Mouse (Mus musculus): ENCODE data around the gene Spsb2. TPM values are rescaled to one million over a fixed set of nuclear protein-coding genes. Genes with fewer than 3 reads are reported as not detected.
A peak's percentile ranks its signal among the peaks of the same experiment; 100 is the strongest.

The Spsb2 gene
- polyA plus RNA-seq, 1 experiment from 2014 or later = 5.7 TPM

DNA sequence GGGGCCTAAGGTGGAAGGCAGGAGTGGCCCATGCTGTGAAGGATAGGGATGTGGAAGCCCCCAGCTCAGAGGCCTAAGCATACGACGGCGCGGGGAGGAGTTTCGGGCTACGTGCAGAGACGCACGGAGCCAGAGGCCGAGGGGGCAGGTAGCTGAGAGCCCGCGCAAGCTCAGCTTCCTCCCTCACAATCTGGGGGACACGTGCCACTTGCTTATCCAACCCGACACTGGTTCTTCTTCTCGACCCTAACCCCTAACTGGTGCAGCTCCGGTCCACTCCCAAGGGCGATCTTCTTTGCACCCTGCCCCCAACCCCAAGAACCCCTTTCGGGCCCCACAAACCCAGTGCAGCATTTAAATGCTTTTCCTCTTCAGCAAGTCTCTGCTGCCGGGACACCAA is 5.0 kb downstream of the Spsb2 start:
- under 1% methylated on average over 18 of the region's 18 CpGs for WGBS
- H3K36me3 ChIP-seq (ENCODE audit: control insufficient read depth, insufficient read depth, low read length) = peaks cover 64% of the 10 kb centered on the region
- H3K4me3 ChIP-seq (ENCODE audit: control insufficient read depth in 1 of 2, insufficient read depth in 1 of 2, low read depth in 1 of 2, low read length in 2 of 2) = peak overlapping the region; percentile 59 to 90
- peaks cover 18 to 36% of the 10 kb centered on the region in 2 experiments for H3K4me1 ChIP-seq (ENCODE audit: control insufficient read depth in 2 of 2, insufficient read depth in 2 of 2, low read length in 2 of 2)
- no peaks in the 10 kb centered on the region for H3K27me3 ChIP-seq (ENCODE audit: control insufficient read depth, insufficient read depth, low read length)
- peak overlapping the region; percentile 99 for H3K9ac ChIP-seq (ENCODE audit: low read length)
- peak overlapping the region; percentile 95 to 99 for H3K27ac ChIP-seq (replicated peaks in 1 of 2; ENCODE audit: control insufficient read depth in 1 of 2, insufficient read depth in 1 of 2, low read depth in 2 of 2, low read length in 2 of 2)
- no peaks in the 10 kb centered on the region for H3K9me3 ChIP-seq (ENCODE audit: control insufficient read depth, low read length)
- H3K4me2 ChIP-seq (ENCODE audit: low read length) = peak overlapping the region; percentile 74
- peak; percentile 51 for ATAC-seq (ENCODE audit: insufficient number of reproducible peaks, insufficient read depth, low FRiP score, low read depth)

DNA sequence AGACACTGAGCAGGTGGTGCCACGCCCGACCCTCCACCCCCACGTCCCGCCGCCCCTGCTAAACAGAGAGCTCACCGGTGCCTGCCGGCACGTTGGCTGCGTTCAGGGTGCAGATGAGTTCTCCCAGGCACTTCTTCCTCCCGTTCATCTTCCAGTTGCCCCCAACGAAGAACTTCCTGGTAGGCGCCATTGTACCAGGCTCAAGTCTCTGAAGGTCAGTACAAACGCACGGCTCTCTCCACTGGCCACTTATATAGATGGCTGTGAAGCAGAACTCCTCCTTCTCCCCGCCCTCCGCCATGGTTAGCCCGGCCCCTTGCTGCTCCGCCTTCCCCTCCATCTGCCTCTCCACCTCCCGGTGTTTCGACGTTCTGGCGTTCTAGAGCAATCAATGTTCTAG is 5.5 kb downstream of the Spsb2 start, which contains the start of gene Tpi1:
Tpi1 (minus strand) TSS at position 364 of the 400 bp plus-strand sequence.
- WGBS = 0% methylated on average over 22 of the region's 22 CpGs
- Histone ChIP-seq H3K4me1 (ENCODE audit: control insufficient read depth in 2 of 2, insufficient read depth in 2 of 2, low read length in 2 of 2) (peaks cover 18 to 36% of the 10 kb centered on the region in 2 experiments), H3K9me3 (ENCODE audit: control insufficient read depth, low read length) (no peaks in the 10 kb centered on the region), H3K4me2 (ENCODE audit: low read length) (peak within 1 kb of the TSS; percentile 74), H3K9ac (ENCODE audit: low read length) (peak within 1 kb of the TSS; percentile 99), H3K36me3 (ENCODE audit: control insufficient read depth, insufficient read depth, low read length) (peaks cover 68% of the 10 kb centered on the region), H3K27ac (replicated peaks in 1 of 2; ENCODE audit: control insufficient read depth in 1 of 2, insufficient read depth in 1 of 2, low read depth in 2 of 2, low read length in 2 of 2) (peak within 1 kb of the TSS; percentile 95 to 99), H3K27me3 (ENCODE audit: control insufficient read depth, insufficient read depth, low read length) (no peaks in the 10 kb centered on the region), H3K4me3 (ENCODE audit: control insufficient read depth in 1 of 2, insufficient read depth in 1 of 2, low read depth in 1 of 2, low read length in 2 of 2) (peak within 1 kb of the TSS; percentile 59 to 90)
- peak; percentile 79 for ATAC-seq (ENCODE audit: insufficient number of reproducible peaks, insufficient read depth, low FRiP score, low read depth)

DNA sequence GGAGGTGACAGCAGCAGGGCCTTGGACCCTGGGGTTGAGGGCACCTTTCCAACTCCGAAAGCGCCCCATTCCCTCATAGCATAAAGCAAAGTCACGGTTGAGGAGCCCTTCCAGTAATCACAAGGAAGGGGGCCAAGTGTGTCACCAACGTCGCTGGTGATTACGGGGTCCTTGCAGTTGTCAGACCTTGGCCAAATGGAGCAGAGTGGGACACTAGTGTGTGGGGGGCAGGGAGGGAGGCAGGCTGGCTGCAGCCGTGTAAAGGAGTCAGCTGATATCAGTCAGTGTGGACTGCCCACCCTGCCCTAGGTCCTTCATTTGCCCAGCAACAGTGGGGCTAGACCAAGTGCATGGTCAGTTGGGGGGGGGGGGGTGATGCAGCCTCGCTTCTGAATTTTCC is 6.0 kb downstream of the Spsb2 start:
- H3K9me3 ChIP-seq (ENCODE audit: control insufficient read depth, low read length) = no peaks in the 10 kb centered on the region
- H3K27me3 ChIP-seq (ENCODE audit: control insufficient read depth, insufficient read depth, low read length) = no peaks in the 10 kb centered on the region
- no peak; the same call in 1 of the 2 replicates for ATAC-seq (ENCODE audit: insufficient number of reproducible peaks, insufficient read depth, low FRiP score, low read depth)
- H3K27ac ChIP-seq (replicated peaks in 1 of 2; ENCODE audit: control insufficient read depth in 1 of 2, insufficient read depth in 1 of 2, low read depth in 2 of 2, low read length in 2 of 2) = peak overlapping the region; percentile 10 to 99; a peak in 2 of 4 replicates
- H3K9ac ChIP-seq (ENCODE audit: low read length) = no peak overlapping the region
- H3K4me2 ChIP-seq (ENCODE audit: low read length) = peak overlapping the region; percentile 74
- H3K4me3 ChIP-seq (ENCODE audit: control insufficient read depth in 1 of 2, insufficient read depth in 1 of 2, low read depth in 1 of 2, low read length in 2 of 2) = peak overlapping the region; percentile 59 to 90
- 26% methylated on average over 7 of the region's 8 CpGs for WGBS
- peaks cover 18 to 36% of the 10 kb centered on the region in 2 experiments for H3K4me1 ChIP-seq (ENCODE audit: control insufficient read depth in 2 of 2, insufficient read depth in 2 of 2, low read length in 2 of 2)
- peaks cover 73% of the 10 kb centered on the region for H3K36me3 ChIP-seq (ENCODE audit: control insufficient read depth, insufficient read depth, low read length)

DNA sequence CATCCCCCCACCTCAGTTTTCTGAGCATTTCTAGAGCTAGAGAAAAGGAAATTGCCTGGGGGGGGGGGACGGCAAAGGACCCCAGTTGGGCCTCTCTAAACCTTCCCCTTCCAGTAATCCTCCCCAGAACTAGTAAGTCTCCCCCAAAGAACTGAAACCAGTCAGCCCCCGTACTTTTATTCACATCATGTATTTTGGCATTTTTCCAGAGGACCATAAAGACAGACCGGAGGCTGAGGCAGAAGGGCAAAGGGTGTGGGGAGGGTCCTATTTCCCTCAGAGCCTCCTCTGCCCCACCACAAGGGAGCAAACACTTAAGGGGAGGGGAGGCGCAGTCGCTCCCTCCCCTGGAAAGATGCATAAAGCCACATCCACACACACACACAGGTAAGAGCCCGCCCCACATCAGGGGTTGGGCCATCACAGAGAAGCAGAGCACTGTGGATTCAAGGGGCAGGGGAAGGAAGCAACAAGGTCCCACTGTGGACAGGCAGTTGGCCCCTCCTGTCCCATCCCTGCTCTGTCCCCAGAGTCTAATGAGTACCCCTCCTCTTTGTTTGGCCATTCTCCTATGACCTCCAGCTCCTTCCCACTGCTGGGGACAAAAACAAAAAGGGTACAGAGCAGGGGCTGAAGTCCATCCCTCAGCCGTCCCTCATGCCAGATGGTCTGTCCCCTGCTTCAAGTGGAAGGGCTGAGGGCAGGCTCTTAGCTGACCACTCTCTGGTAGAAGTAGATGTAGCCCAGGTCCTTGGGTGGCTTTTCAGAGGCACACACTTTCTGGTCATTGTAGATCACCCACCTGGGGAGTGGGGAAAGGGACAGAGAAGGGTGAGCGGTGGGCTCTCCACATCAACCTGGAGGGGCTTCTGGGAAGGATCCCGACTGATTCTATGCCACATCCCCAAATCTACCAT is 6.7 kb downstream of the Spsb2 start:
- Histone ChIP-seq H3K27me3 (ENCODE audit: control insufficient read depth, insufficient read depth, low read length) (no peaks in the 10 kb centered on the region), H3K4me2 (ENCODE audit: low read length) (peak overlapping the region; percentile 74; the same call in 1 of the 2 replicates), H3K4me3 (ENCODE audit: control insufficient read depth in 1 of 2, insufficient read depth in 1 of 2, low read depth in 1 of 2, low read length in 2 of 2) (no peak overlapping the region), H3K9ac (ENCODE audit: low read length) (no peak overlapping the region), H3K9me3 (ENCODE audit: control insufficient read depth, low read length) (no peaks in the 10 kb centered on the region), H3K4me1 (ENCODE audit: control insufficient read depth in 2 of 2, insufficient read depth in 2 of 2, low read length in 2 of 2) (peaks cover 13 to 30% of the 10 kb centered on the region in 2 experiments), H3K27ac (replicated peaks in 1 of 2; ENCODE audit: control insufficient read depth in 1 of 2, insufficient read depth in 1 of 2, low read depth in 2 of 2, low read length in 2 of 2) (no peak overlapping the region), H3K36me3 (ENCODE audit: control insufficient read depth, insufficient read depth, low read length) (peaks cover 77% of the 10 kb centered on the region)
- WGBS = 71% methylated on average over 9 of the region's 9 CpGs
- no peak for ATAC-seq (ENCODE audit: insufficient number of reproducible peaks, insufficient read depth, low FRiP score, low read depth)

DNA sequence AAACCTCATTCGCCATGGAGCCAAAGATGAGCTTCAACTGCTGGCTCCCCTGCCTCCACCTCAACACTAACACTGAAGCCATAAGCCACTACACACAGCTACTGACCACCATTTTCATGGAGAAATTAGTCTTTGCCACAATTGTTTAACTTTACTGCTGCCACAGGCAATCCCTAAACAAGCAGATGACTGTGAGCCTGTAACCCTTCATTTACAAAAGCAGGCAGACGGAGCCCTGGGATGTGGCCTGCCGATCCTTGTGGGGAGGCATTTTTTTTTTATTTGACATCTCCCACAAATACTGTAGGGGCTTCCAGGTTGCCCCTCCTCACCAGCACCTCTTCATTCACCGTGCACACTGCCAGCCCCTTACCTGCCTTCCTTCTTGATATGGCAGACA is 8.2 kb downstream of the Spsb2 start:
- no peak for ATAC-seq (ENCODE audit: insufficient number of reproducible peaks, insufficient read depth, low FRiP score, low read depth)
- peaks cover 77% of the 10 kb centered on the region for H3K36me3 ChIP-seq (ENCODE audit: control insufficient read depth, insufficient read depth, low read length)
- 93% methylated on average over 4 of the region's 4 CpGs for WGBS
- H3K9ac ChIP-seq (ENCODE audit: low read length) = no peak overlapping the region
- H3K4me1 ChIP-seq (ENCODE audit: control insufficient read depth in 2 of 2, insufficient read depth in 2 of 2, low read length in 2 of 2) = peaks cover 13 to 20% of the 10 kb centered on the region in 2 experiments
- no peak overlapping the region for H3K27ac ChIP-seq (replicated peaks in 1 of 2; ENCODE audit: control insufficient read depth in 1 of 2, insufficient read depth in 1 of 2, low read depth in 2 of 2, low read length in 2 of 2)
- H3K4me2 ChIP-seq (ENCODE audit: low read length) = no peak overlapping the region
- no peaks in the 10 kb centered on the region for H3K27me3 ChIP-seq (ENCODE audit: control insufficient read depth, insufficient read depth, low read length)
- no peak overlapping the region for H3K4me3 ChIP-seq (ENCODE audit: control insufficient read depth in 1 of 2, insufficient read depth in 1 of 2, low read depth in 1 of 2, low read length in 2 of 2)
- no peaks in the 10 kb centered on the region for H3K9me3 ChIP-seq (ENCODE audit: control insufficient read depth, low read length)

DNA sequence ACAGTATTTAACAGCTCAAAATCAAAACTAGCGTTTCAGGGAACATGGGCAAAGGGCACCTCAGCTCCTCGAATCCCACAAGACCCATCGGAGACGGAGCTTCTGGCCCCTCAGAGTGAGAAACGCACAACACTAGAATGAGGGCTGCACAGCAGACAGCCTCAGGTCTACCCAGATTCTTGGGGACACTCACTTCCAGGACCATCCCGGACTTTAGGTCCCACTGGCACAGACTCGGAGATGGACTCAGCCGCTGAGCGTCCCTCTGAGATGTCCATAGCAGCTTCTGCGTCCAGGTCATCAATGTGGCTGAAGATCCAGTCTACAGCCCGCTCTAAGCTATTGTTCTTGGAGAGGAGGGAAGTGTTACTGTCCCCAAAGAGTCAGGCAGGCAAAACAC is 8.7 kb downstream of the Spsb2 start:
- Histone ChIP-seq H3K4me3 (ENCODE audit: control insufficient read depth in 1 of 2, insufficient read depth in 1 of 2, low read depth in 1 of 2, low read length in 2 of 2) (no peak overlapping the region), H3K27me3 (ENCODE audit: control insufficient read depth, insufficient read depth, low read length) (no peaks in the 10 kb centered on the region), H3K9ac (ENCODE audit: low read length) (no peak overlapping the region), H3K27ac (replicated peaks in 1 of 2; ENCODE audit: control insufficient read depth in 1 of 2, insufficient read depth in 1 of 2, low read depth in 2 of 2, low read length in 2 of 2) (no peak overlapping the region), H3K36me3 (ENCODE audit: control insufficient read depth, insufficient read depth, low read length) (peaks cover 77% of the 10 kb centered on the region), H3K9me3 (ENCODE audit: control insufficient read depth, low read length) (no peaks in the 10 kb centered on the region), H3K4me1 (ENCODE audit: control insufficient read depth in 2 of 2, insufficient read depth in 2 of 2, low read length in 2 of 2) (peaks cover 10 to 15% of the 10 kb centered on the region in 2 experiments), H3K4me2 (ENCODE audit: low read length) (no peak overlapping the region)
- 97% methylated on average over 11 of the region's 11 CpGs for WGBS
- no peak for ATAC-seq (ENCODE audit: insufficient number of reproducible peaks, insufficient read depth, low FRiP score, low read depth)

DNA sequence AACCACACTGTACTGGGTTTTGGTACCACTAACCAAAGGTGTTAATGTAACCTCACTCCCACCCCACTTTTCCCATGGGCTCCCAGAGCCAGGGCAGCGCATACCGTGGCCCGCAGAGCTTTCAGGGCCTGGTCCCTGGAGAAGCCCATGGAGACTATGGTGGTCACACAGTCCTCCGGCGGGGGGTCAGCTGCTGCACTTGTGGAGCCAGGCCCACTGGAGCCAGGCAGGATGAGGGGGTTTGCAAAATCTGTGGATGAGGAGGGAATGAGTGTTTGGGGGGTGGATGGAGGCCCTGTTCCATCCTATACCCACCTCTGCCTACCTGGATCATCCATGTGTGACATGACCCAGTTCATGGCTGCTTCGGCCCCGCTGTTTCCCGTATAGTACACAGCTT is 9.1 kb downstream of the Spsb2 start:
- H3K4me2 ChIP-seq (ENCODE audit: low read length) = no peak overlapping the region
- H3K27ac ChIP-seq (replicated peaks in 1 of 2; ENCODE audit: control insufficient read depth in 1 of 2, insufficient read depth in 1 of 2, low read depth in 2 of 2, low read length in 2 of 2) = no peak overlapping the region
- H3K9ac ChIP-seq (ENCODE audit: low read length) = no peak overlapping the region
- H3K9me3 ChIP-seq (ENCODE audit: control insufficient read depth, low read length) = no peaks in the 10 kb centered on the region
- H3K4me3 ChIP-seq (ENCODE audit: control insufficient read depth in 1 of 2, insufficient read depth in 1 of 2, low read depth in 1 of 2, low read length in 2 of 2) = no peak overlapping the region
- ATAC-seq (ENCODE audit: insufficient number of reproducible peaks, insufficient read depth, low FRiP score, low read depth) = no peak
- H3K4me1 ChIP-seq (ENCODE audit: control insufficient read depth in 2 of 2, insufficient read depth in 2 of 2, low read length in 2 of 2) = peaks cover 8 to 11% of the 10 kb centered on the region in 2 experiments
- no peaks in the 10 kb centered on the region for H3K27me3 ChIP-seq (ENCODE audit: control insufficient read depth, insufficient read depth, low read length)
- WGBS = 95% methylated on average over 8 of the region's 8 CpGs
- peaks cover 77% of the 10 kb centered on the region for H3K36me3 ChIP-seq (ENCODE audit: control insufficient read depth, insufficient read depth, low read length)
